Mouse (Mus musculus): Measurements from ENCODE around the gene Mreg.

Mreg gene

DNA sequence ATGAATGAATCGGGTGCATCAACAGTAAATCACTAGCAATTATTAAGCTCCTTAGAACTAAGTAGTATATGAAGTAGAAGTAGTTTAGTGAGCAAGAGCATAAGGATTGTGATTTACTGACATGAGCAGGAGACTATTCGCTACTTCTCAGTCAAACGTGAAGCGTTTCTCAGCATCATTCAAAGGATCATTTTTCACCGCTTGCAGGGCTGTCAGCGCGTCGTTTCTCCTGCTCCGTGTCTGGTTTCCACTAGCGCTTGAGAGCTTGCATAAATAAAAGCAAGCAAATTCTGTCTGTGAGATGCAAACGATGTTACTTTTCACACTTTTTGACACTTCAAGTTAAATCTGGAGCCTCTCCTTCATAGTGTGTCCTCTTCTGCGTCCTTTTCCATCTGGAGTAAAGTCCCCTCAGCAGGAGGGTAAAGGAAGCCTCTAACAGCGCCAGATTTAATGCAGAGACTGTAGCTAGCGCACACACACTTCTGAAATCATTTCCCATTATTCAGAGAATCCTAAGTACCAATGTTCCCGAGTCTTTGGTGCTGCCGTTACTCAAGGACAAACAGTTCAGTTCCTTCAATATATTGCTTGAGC lies 23.9 kb downstream of the Mreg start:
- no peak for DNase-seq

DNA sequence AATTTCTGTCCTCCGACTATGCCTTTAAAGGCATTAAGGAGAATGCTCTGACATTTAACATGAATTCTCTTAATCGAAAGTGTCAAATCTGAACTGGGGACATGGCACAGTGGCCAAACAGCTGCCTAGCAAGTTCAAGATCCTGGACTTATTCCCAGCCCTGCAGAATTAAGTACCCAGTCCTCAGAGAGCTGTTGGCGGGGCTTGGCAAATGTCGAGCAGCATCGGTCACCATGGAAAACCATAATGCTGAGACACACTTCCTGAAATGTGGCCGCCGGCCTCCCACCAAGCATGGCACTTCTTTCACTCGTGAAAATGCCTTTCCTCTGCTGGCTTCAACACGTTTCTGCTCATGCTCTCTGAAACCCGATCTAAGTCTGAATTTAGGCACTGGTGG lies 24.6 kb downstream of the Mreg start:
- no peak for DNase-seq

DNA sequence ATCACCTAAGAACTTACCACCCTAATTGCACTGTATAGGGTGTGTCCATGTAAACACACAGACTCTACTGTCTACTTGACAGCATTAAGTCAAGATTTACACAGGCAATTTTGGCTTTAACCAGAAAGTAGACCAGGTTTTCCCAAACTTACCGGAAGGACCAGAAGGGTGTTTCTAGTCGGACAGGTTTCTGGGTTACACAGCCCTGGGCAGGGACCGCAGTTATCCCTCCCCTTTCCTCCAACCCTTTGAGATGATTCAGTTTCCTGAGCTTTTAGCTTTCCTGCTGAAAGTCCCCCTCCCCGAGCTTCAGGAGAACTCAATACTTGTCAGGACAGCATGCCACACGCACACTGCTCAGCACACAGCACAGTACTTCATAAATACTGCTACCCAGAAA lies 26.0 kb downstream of the Mreg start:
- no peak for DNase-seq

DNA sequence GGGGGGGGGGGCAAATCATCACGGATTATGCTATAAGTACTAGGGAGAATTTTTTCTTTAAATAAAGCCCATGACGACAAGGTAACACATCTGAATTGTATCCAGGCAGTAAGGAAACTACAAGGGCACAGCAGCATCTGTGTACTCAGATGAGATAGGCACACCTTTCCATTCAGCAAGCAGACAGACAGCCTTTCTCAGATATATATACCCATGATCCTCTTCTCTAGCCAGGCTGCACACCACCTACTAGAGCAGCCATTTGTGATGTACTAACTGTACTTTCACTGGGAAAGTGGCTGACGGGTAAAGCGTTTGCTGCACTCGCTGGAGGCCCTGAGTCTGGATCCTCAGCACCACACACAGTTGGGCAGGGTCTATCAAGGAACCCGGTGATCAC lies 28.6 kb downstream of the Mreg start:
- DNase-seq = no peak

DNA sequence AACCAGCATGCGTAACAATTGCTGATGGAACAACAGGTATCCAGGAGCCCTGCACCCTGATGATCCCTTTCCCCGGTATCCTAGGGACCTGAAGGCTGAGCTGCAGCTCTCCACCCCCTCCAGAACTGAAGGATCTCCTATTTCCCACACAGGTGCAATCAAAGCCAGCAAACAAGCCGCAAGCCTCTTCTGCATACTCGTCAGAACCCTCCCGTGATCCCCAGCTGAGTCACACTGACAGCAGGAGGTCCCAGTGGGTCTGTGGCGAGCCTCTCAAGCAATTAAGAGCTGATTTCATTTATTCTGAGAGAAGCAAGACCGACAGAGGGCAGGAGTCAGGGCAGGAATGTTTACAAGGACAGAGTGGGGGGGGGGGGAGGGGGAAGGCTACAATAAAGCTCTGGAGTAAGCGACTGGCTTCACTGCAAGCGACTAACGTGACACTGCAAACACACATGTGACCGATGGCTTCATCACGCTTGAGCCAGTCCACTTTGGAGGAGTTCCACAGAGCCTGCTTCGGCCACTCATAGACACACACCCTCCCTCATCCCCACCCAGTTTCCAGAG lies 29.1 kb downstream of the Mreg start:
- peak; percentile 14 for DNase-seq

DNA sequence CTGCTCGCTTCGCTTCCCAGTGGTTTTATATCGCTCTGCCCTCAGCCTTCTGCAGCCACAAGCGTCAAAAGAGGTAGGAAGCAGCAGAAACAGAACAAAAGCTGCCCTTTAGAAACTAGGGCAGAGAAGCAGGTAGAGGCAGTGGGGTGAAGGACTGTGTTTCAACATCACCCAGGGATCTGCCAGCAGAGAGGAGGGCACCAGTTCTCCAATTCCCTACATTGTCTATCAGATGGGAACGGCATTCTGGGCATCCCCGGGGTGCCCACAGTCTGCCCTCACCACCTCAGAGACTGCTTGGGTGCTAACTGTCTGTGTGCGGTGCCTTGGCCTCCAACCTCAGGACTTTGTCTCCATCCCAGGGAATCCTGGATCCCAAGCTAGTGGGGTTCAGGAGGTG lies 32.2 kb downstream of the Mreg start:
- DNase-seq = no peak

DNA sequence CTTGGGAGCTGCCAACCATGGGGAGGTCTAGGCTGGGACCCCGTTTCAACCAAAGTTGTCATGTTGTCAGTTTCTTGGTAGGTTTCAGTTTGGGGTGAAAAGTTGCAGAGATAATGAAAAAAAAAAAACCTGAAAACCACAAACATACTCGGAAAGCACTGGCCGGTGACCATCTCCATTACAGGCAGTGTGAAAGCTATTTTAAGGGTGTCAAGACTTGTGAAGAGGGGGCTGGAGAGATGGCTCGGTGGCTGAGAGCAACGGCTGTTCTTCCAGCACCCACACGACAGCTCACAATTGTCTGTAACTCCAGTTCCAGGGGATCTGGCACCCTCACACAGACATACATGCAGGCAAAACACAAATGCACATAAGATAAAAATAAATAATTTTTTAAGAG lies 35.9 kb downstream of the Mreg start:
- no peak for DNase-seq

DNA sequence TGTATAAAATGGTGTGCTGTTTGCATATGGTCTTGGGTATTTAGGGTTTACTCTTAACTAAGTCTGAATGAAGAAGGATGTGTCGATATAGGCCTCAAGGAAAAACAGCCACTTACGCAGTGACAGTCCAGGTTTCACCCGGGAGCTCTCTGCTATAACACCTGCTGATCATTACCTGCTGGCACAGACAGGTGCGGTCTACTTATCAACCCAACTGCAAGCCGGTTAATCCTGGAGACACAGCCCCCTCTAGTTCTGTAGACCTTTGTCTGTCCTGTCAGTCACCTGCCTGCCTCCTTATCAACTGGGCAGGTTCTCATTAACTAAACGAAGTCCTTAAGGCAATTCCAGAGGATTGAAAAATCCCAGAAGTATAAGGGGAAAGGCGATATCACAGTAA lies 37.9 kb downstream of the Mreg start:
- no peak for DNase-seq

DNA sequence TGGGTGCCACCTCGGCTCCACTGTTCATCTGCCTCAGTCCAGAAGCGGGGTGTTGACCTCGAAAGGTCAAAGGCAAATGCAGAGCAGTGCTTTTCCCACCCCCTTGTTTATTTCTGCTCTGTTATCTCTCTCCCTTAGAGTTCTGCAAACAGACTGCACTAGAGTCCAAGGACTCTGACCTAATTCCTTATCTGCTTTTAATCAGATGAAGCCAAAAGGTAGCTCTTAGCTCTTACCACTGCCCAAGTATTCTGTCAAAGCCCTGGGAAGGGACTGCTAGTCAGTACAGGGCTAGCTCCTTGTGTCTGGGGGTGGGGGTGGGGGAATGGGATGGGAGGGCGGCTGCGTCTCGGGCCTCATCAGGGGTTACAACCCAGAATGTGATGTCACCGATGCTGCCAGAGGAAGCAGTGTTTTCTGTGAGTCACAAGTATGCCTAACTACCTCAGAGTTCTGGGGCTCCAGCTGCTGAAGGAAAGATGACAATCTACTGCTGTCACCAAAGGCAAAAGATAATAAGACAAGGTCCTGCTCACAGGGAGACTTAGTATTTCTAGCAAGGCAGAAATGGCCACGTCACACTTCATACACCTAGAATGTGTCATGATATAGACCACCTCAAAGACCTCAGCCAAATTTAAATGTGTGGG lies 38.6 kb downstream of the Mreg start:
- no peak for DNase-seq

DNA sequence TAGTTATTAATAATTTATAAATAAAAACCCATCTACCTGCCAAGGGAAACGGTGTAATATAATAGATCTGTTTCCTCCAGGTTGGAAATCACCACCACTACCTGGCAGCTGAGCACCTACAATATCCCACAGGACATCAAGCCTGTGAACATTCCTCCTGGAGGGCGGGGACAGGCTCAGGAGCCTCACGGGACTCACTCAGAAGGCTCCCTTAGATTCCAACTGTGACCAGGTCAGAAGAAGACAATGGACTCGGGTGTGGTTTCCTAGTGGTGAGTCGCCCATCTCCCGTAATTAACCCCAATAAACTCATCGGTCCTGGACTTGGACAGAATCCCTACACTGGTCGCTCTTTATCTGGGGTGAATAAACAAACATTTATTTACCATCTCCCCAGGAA lies 39.3 kb downstream of the Mreg start:
- DNase-seq = no peak

DNA sequence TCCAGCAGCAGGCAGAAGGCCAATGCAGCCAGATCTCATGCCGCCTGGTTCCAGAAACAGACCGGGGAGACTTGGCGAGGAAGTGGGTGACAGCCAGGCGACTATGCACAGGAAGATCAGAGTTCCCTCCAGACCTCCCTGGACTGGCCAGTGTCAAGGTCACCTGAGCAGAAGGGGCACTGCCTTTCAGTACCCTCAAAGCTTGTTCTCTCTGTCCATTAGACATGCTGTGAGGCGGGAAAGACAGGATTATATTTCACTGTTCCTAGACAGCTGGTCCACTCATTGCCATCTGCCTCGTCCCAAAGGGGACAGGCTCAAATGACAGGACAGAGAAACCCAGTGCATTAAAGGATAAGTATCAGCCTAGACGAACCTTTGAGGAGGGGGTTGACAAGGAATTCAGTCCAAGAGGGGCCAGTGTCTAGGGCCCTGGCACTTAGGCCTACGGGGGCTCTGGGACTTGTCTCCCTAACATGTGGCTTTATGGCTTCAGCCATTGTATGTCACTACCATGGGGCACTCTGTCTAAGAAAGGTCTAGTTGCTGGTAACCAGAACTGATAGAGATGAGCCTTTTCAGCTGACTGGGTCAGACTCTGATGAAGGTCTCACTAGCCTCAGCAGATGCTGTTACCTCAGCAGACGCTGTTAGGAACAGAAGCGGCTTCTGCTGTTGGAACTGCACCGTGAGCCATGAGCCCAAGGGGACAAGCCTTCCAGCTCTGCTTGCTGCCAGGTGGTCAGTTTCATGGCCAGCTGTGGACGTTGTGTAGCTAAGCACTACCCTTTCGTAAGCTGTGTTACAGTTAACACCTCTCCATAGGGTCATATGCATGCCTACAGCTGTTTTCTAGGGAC lies 40.9 kb downstream of the Mreg start:
- DNase-seq = no peak

DNA sequence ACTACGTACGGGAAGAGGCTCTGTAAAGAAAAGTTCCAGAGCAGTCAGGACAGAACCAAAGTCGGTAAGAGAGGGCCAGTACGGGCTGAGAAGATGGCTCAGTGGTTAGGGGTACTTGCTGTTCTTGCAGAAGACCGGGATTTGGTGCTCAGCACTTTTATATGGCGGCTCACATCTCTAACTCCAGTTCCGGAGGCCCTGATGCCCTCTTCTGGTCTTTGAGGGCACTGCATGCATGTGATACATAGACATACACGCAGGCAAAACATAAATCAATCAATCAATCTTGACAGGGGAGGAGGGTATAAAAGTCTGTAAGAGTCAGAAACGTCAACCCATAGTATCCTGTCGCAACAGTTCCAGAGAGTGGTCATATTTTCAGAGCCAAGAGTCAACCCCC lies 45.1 kb downstream of the Mreg start:
- no peak for DNase-seq

DNA sequence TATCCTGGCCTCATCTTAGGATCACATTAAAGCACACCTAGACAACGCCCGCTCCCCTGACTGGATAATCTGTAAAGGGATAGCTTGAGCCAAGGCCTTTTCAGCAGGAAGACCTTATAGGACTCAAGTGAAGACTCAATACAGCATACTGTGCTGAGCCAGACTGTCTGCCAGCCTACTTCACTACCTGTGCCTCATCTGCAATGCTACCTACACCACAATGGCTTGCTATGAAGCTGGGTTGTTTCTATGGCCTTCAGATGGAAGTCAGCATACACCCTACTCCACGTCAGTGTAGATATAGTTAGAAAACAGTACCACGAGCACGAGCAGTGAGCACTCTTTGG lies 45.7 kb downstream of the Mreg start:
- no peak for DNase-seq

DNA sequence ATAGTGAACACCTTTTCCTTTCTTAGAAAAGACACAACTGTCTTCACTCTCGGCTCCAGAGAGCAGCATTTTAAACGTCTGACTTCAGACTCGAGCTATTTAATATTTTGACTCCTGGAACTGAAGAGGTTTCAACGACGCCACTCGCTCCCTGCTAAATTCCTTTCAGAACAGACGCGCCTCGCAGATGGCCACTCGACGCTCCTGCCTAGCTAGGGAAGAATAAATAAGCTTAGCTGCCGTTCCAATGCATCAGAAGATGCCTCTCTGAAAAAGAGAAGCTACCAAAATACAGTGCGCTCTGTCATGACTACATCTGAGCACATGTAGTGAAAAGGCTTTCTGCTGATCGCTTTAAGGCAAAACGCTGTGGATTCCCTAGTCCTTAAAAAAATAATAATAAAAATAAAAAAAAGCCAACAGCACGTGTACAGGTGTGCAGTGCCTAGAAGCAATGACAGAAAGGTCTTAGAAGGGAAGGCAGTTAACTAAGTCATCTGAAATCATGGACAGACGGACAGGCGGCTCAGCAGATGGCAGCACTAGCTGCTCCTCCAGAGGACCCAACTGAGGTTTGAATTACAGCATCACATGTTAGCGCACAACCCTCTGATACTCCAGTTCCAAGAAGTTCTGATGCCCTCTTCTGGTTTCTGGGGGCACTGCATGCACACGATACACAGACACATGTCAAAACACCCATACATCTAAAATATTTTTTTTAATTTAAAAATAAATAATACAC lies 46.2 kb downstream of the Mreg start:
- no peak for DNase-seq

DNA sequence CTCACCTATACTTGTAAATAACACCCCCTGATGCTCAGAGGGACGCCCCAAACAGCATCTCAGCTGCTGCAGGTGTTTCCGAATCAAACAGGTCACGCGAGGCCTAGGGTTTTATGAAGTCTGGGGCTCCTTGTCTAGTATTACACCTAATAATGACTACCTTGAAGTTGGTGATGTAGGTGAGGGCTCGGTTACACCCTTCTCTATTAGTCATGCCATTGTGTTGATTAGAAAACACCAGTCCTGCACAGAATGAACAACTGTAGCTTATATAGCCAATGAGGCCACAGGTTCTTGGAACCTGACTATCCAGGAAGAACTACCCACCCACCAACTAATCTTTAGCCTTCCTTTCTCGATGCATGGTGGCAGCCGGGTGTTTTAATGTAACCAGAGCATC lies 51.8 kb downstream of the Mreg start:
- no peak for DNase-seq

DNA sequence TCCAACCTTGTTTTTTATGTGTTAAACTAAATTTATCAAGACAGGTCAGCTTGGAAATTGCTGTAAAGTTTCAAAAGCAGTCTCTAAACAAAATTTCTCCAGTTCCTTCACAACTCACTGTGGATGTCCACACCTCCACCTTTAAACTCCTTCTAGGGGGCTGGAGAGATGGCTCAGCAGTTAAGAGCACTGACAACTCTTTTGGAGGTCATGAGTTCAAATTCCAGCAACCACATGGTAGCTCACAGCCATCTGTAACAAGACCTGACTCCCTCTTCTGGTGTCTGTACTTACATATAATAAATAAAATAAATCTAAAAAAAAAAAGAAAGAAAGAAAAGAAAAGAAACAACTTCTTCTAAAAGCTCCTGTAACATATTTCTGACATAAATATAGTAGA lies 67.1 kb downstream of the Mreg start:
- DNase-seq = no peak

DNA sequence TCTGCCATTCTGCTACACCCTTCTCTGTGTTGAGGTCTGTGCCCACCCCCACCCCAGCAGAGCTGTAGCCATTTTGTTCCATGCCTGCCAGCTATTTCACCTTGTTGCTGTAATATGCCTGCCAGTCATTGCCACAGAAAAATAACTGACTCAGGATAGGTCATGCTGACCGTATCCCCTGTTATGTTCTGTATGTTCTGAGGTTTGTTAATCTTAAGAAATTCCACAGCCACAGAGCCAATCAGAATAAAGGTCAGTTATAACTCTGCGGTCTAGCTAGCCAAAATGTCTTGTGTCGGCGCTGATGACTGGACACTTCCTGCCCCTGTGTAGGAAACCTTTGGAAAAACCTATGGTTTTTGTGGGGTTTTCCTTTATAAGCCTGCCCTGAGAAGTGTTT lies 67.7 kb downstream of the Mreg start:
- DNase-seq = no peak

DNA sequence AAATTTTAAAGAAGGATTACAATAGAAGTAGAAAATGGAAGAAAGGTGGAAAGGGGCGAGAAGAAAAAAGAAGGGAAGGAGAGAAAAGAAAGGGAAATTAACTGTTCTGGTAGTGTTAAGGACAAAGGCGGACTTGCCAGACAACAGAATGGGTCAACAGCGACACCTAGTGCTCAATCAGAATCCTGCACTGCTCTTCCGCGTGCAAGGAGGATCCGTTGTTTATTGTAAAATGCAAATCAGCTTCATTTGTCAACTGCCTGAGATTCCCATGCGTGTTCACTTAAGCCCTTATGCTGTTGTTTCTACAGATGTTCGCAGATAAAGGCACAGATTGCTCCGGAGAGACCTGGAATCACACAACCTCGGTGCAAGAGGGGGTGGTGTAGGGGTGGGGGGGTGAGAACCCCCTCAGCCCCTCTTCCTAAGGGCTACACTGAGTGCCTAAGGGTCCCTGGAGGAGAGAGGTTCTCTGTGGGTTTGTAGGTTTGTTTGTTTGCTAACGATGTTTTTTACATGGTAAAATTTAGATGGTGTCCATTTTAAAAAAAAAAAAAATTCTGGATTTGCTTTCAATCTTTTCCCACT lies 70.1 kb downstream of the Mreg start:
- DNase-seq = peak; percentile 59

DNA sequence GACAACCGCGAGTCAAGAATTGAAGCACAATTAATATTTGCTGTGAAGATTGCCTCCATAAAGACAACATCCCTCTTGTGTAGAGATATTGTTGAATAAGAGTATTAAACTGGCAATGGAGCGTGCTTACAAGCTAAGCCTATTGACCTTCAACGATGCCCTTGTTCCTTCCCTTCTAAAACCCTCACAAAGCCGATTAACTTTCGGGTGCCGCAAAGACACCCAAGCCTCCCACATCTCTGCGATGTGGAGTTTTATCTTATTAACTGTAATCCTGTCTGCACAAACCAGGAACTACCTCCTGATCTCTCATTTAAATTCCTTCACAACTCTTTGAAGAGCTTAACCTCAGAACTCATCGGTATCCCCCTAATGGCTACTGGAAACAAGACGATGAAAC lies 76.0 kb downstream of the Mreg start:
- DNase-seq = no peak

DNA sequence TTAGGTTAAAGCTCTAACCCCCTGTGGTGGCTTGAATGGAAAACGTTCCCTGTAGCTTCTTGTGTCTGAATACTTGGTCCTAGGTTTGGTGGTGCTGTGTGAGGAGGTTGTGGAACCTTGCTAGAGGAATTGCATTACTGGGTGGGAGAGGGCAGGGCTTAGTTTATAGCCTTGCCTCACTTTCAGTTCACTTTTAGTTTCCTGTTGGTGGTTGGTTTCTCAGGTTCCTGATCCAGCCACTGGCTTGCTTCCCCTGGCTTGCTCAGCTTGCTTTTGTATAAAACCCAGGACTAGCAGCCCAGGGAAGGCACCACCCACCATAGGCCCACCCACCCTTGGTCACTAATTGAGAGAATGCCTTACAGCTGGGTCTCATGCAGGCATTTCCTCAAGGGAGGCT lies 77.6 kb downstream of the Mreg start:
- DNase-seq = no peak

DNA sequence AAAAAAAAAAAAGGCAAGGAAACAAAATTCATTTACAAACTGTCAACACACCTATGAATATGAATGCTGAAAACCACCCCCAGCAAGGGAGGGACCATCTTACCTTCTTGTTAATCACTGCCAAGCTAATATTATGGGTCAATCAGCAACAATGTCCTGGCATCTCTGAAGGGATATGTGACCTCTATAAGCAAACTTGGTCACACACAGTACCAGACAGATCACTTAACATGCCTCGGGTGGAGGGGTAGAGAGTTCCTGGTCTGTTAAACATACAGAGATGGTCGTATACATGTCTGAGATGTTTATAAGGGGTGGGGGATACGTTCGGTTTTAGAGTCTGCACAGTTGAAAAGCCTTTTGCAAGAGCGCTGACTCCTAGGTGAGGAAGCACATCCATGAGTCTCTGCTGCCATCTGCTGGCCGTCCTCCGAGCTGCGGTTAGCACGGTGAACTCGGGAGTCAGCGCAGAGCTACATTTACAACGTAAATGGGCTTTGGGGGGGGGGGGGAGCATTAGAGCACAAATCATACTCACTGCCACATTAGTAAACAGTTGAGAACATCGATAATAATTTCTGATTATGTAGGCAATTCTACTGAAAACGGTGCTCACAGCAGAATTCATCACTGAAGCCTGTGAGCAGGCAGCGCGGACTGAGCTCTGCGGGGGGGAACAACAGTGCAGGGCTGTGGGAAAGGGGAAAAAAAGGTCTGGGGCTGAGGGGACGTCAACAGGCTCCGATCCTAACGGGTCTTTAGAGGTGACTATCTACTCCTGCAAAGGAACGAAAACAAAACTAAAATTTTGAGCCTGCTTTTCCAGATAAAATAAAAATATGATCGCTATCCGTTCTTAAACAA lies 88.4 kb downstream of the Mreg start:
- peak; percentile 93 for DNase-seq

DNA sequence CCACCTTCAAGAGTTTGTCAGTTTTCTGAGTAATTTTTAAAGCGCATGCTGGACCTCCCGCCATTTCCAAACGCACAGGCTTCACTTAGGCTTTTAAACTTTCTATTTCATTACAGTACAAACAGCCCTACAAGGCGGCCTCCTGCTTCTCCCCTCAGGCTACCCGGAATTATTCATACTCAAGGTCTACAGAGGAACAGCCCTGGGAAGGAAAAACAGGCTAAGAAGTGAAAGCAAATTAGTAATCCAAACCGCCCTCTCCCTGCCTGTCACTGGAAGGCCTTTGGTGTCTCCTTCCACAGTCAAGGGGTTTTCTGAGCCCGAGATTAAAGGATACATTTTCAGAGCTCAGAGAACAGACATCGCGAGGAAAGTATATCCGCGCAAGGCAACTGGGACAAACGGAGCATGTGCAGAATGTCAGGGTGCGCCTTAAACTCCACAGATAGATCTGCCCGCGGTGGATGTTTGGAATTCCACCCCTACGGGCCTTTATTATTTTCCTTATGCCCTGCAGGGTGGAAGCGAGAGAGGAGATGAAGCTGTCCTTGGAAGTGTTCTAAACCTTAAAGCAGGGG lies 90.4 kb downstream of the Mreg start:
- DNase-seq = no peak

Data from lung, postnatal 14 days (tissue).